Mouse (Mus musculus) layer of hippocampus, postnatal 14 days (tissue): ENCODE measurements at regions not wholly inside any gene's neighbourhood (a gene's known extent, or its start where the extent isn't known, plus 50 kb on each side); places are given as distances from the start of the nearest gene placed in this dataset.

Source experiments
- DNase-seq, 2 experiments: peaks; one replicate each; pipeline ENCODE4 v3.0.0; 2021 to 2022; ENCODE audit warnings: low spot score in 2 of 2, mixed read lengths in 1 of 2

DNA sequence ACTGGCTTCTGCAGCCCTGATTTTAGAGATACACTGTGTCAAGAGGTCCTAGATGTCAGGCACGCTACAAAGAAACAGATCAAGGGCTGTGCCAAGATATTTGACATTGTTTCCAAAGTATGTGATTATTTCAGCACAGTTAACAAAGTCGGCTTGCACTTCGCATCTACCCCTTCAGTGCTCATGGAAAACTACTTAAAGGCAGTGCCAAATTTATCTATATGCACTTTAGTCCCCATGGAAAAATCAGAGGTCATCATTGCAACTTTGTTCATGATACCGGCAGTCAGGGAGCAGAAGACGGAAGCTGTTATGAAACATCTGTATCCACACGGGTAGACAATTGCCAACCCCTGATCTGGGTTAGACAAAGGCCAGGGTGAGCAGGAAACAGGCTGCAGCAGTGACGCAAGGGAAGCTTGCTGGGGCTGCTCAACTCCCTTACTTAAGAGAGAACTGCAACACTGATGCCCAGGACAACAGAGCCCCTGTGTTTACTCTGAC lies 143.2 kb downstream of the Plk2 start:
- no peak for DNase-seq

- DNase-seq: peak in 1 of 2 experiments; percentile 33
These were observed 145.9 kb downstream of the Plk2 start for GRCm38 (mm10) chr13:110540543-110541265.

GRCm38 (mm10) chr13:110541288-110542148 lies 146.7 kb downstream of the Plk2 start:
- DNase-seq: peak in 1 of 2 experiments; percentile 53

DNA sequence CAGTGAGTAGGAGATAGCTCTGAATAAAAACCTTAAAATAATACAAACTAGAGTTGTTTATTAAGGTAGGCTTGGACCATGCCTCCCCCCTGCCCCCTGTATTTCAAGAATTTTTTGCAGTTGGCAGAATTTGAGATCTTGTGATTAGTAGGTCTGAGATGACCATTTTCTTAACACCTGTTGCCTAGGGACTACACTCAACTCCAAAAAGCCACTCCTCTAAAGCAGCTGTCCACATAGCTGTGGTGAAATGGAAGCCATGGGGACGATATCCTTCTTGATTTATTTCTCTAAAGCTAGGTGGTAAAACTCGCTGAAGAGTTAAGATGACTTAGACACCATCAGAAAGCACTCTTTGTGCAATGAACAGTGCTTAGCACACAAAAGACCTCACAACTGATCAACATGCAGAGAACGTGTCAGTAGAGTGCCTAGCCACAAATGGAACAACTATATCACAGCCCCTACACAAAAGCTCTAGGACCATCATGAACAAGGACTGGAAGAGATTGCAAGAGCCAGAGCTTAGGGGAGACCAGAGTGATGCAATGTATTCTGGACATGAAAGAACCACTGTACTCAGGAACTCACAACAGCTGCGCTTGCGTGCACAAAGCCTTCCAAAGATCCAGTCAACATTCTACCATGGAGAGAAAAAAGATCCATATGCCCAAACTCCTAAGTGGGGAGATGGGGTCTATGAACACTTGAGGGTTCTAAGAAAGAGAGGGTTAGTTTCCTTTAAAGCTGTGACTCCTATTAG lies 147.6 kb downstream of the Plk2 start:
- DNase-seq: no peak

DNA sequence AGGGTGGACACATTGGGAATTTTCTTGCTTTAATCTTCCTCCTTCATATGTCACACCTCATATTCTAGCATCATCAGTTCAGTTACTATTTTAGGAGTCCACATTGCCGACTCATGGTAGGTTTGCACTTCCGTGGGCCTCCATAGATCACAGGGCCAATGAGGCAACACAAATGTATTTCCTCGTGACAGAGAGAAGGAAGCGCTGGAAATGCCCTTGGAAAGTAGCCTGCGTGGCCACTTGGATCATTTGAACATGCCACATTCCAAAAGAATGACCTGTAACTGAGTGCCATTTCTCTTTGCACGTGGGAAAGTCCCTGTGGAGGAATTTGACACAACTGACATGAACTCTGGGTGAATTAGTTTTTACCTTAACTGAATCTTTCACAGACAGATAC lies 150.6 kb downstream of the Plk2 start:
- DNase-seq: no peak

DNA sequence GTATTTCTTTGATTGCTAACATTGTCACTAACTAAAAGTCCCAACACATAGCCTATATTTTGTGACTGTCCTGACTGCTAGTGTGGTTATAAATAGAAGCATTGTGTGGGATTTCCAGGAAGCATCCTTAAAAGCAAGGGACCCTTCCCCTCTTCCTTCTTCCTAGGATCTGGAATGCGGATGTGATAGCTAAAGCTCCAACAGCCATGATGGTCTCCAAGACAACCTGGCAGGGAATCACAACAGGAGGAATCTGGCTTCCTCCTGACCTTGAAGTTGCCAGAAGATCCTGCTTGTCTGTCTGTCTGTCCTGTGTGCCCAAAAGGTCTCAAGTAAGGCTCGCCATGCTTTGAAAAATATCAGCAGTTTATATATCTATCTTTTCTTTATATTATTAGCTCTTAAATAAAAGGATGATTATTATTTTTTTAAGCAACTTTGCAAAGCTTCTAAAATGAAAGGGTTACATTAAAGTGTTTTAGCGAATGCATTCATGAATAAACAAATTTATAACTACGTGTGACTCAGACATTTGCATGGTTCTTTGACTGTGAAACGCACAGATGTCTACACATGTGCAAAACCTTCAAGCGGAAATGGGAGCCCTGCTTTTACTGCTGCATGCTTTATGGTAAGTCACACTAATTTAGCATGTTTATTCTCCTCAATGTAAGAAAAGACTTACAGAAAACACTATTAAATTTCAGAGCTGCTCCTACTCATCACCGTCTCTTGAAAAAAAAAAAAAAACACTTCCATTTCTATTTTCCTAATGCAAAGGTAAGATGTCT lies 160.9 kb downstream of the Plk2 start:
- no peak for DNase-seq

- no peak for DNase-seq
These were observed 161.7 kb downstream of the Plk2 start for GRCm38 (mm10) chr13:110556355-110557095.

- peak in 1 of 2 experiments; percentile 50 for DNase-seq
These were observed 163.3 kb downstream of the Plk2 start for GRCm38 (mm10) chr13:110557930-110558727.

GRCm38 (mm10) chr13:110560566-110560965 lies 165.7 kb downstream of the Plk2 start:
- DNase-seq: peak in 1 of 2 experiments; percentile 43

DNA sequence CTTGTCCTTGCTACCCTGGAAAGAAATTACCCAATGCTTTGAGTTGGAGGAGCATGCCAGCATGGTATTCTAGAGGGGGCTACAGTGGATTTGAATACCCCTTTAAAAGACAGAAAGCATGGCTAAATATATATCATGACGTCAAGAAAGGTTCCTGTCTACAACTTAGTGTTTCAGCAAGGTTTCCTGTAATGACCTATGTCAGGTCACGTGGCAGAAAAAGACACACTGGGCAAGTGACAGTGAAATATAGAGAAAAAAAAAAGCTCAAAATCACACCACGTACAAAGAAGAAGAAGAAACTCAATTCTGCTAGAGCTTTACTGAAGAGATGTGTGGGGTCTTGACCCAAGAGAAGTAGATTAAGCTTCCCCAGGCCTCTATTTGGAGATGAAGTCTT lies 167.7 kb downstream of the Plk2 start:
- DNase-seq: no peak

DNA sequence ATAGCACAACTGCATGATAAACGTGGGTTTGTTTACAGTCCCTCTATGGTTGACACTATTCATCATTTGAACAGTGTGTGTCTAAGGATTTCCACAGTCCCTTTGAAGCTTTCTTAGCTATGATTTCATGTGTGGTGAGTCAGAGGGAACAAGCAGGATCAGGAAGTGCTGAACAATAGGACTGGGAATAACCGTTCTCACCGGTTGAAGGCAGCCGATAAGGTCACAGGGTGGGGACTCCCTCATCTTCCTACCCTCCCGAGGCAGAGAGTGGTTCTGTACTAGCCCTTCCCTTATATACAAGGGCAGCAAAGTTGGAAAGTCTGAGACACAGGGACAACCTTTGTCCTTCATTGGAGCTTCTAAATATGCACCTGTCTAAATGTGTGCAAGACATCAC lies 168.1 kb downstream of the Plk2 start:
- no peak for DNase-seq

- no peak for DNase-seq
These were observed 169.1 kb downstream of the Plk2 start for GRCm38 (mm10) chr13:110563967-110564366.

GRCm38 (mm10) chr13:110568482-110569179 lies 173.8 kb downstream of the Plk2 start:
- no peak for DNase-seq

DNA sequence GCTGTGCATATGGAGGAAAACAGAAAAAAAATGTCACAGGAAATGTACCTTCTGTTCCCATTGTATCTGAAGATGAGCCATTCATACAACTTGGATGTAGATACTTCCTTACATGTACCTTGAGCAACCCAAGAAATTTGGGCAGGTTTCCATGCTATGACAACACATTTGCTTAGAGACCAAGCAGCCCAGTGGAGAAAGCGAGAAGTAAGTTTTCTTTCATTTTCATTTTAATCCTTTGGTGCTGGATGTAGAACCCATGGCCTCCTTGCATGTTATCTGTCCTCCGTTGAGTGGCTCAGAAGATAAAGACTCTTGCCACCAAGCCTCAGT lies 174.3 kb downstream of the Plk2 start:
- DNase-seq: no peak

DNA sequence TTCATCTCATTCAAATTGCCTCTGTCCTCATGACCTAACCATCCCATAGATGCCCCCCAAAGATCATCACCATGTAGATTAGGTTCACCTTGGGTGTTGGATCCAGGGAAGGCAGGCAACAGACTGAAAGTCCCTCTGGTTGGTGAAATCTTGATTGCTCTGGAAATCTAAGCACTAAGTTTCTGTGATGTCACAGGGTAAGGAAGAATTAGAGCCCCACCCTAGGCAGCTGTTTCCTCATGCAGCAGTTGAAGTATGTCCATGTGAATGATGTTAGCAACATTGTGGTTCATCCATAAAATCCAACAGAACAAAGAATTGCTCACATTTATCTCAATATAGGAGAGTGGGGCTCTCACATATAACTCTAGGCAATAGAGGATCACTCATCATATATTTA lies 175.5 kb downstream of the Plk2 start:
- no peak for DNase-seq

DNA sequence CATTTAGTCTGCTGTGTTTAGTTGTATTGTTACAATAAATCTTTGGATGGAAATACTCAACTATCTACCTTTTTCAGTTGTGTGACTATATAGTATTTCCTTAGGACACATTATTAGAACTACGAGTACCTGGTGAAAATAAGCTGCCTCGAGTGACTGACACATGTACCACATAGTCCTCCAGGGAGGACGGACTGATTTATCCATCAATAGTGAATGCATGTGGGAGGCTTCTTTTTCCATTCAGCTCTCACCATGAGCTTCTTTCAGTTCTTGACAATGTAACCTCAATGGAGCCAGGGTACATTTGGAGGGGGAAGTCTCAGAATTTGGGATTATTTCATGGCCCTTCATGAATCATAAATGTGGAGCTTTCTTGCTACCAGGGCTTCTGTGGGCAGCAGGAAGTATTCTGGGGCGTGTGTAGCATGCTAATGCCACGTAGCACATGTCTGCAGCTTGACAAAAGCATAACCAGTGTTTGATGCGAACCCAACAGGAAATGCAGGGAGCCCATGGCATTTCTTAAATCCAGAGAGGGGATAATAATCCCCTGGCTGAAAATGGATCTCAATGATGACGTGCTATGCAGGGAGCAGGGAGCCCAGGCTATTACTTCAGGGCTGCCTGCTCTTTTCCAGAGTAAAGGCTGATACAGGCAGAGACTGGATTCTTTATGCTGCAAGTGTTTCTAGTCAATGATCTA lies 178.7 kb downstream of the Plk2 start:
- DNase-seq: peak in 1 of 2 experiments; percentile 35

DNA sequence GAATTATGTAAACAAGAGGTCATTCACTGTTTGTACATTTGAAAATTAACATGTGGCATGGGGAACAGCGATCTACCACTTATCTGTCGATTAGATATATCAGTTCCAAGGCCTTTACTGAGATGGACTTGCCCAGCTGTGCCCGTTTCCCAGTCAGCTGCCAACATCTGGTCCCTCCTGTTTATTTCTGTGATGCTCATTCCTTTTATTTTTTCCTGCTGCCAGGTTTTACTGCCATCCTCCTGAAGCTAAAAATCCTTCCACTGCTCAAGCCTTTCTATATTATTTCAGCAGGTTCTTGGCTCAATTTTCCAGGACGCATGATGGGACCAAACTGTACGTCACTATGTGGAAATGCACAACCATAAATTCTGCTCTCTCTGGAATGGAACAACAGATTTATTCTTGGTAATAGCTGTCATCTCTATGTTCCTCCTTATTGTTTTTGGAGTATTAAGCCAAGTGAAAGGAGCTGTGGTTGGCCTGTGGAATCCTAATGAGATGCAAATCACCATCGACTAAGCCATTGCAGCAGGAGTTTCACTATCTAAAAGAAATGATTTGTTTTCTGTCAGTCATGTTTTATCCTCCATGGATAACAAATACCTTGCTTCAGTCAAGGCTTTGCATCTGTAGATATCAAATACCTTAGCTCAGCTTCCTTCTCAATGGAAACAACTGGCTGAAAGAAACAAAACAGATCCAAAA lies 180.1 kb downstream of the Plk2 start:
- DNase-seq: no peak
